Mouse (Mus musculus) frontal cortex, postnatal 36 days (tissue): ENCODE measurements around the gene Arvcf.

Source experiments
- DNase-seq, 2 experiments: peaks; one replicate each; pipeline ENCODE4 v3.0.0; 2022; ENCODE audit warnings: low spot score in 2 of 2

Gene Arvcf

GRCm38 (mm10) chr16:18428516-18429042 lies 80.6 kb downstream of the Arvcf start:
- DNase-seq, result no peak

DNA sequence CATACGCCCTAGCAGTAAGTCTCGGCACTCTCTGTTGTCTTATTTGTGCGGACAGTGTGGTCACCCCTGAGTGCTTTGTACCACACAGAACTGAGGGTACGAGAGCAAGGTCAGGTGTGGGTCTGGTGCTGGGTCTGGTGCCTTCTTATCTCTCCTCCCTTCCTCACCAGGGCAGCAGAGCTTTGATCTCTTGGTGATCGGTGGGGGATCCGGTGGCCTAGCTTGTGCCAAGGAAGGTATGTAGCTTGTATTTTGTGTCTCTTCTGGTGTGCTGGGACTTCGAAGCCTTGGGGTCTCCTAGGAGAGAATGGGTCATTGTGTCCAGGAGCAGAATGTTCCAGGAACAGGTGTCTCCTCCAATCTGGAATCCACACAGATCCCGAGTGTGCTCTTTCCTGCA lies 81.7 kb downstream of the Arvcf start:
- DNase-seq, result no peak

DNA sequence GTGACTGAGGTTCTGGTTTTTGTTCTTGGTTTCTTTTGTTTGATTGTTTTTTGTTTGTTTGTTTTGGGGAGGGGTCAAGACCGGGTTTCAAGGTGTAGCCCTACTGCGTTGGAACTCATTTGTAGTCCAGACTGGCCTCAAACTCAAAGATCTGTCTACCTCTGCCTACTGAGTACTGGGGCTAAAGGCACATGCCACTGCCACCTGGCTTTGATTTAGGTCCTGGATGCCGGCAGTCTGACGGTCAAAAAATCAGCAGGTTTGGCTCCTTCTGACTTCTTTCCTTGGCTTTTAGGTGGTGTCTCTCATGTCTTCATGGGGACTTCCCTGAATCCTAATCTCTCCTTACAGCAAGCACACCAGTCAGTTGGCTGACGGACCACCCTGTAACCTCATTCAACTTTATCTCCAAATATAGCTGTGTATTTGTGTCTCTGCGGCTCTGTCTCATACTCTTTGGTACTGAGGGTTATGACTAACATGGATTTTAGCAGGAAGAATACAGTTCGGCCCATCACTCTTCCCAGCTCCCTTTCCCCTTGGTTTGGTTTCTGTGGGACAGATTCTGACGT lies 82.7 kb downstream of the Arvcf start:
- DNase-seq, result no peak

DNA sequence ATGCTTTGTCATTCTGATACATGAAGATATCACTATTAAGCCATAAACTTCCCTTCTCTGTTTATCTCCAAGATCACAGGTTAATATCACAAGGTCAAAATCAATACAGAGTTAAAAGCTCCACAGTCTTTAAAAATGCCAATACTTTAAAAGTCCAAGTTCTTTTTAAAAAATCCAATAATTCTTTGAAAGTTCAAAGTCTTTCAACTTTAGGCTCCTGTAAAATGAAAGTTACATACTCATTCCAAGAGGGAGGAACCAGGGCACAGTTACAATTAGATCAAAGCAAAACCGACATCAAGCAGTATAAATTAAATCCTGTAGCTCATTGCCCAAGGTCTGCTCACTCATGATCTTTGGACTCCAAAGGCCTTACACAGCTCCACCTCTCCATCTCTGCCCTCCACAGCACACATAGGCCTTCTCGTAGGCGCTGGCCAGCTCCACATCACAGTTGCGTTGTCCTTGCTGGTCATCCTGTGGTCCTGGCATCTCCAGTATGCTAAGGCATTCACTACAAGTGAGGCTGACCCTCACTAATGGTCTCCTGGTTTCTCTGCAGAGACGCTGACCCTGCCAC lies 85.4 kb downstream of the Arvcf start:
- no peak for DNase-seq

DNA sequence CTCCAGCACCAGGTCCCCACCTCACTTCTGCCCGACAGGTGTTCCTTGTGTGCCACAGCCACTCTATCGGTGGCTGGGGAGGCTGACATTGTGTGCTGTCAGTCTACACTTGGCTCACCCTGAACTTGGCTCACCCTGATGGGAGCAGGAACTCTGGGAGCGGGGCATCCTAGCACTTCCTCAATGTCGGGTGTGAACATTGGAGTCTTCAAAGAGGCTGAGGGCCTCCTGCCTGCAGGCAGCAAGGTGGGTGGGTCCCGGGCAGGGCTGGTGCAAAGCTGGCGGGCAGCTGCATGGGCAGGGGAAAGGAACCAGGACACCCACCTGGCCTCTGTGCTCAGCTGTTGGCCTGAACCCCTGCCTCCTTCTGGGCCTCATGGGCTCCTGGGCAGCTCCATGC lies 88.1 kb downstream of the Arvcf start:
- DNase-seq, result no peak

- DNase-seq, result peak; percentile 99
Measured at GRCm38 (mm10) chr16:18443385-18443841, 95.4 kb downstream of the Arvcf start.

- DNase-seq, result no peak
Measured at GRCm38 (mm10) chr16:18447243-18447642, 99.3 kb downstream of the Arvcf start.

DNA sequence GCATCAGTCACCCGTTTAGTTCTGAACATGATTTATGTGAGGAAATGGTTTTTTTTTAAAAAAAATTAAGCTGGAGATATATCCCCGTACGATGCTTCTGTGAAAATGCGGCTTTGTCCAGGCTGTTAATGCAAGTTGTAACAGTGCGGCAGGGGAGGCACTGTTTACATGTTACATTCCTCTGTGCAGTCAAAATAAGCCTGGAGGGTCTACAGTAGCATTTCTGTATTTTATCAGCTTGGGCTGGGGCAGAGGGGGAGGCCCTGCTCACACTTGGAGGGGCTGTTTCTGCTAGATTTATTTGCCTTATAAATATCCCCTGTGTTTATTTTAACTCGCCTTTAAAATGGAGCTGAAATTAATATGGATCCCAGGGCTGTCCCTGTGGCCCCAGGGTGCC lies 100.1 kb downstream of the Arvcf start:
- no peak for DNase-seq

DNA sequence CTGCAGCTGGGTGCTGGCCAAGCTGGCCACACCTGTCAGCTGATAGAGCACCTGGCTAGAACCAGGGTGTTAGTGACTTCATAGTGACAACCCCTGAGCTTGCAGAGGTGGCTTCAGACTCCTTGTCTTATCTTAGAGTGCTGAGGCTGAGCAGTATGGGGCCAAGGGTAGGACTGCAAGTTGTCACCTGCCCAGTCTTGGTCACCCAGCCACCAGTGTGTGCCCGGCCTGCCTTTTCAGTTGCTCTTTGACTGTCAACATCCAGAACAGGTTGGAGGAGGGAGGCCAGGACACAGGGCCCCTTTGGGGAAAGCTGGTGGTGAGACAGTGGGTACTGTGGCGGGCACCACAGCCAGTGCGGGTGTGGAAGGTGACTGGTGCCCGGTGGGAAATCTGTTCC lies 101.0 kb downstream of the Arvcf start:
- DNase-seq, result no peak

- peak; percentile 76 to 79 for DNase-seq
Measured at GRCm38 (mm10) chr16:18451486-18452181, 103.7 kb downstream of the Arvcf start.

- peak; percentile 37 to 54 for DNase-seq
Measured at GRCm38 (mm10) chr16:18452361-18452862, 104.4 kb downstream of the Arvcf start.

- DNase-seq, result no peak
Measured at GRCm38 (mm10) chr16:18453846-18454245, 105.9 kb downstream of the Arvcf start.

GRCm38 (mm10) chr16:18455407-18455806 lies 107.4 kb downstream of the Arvcf start:
- no peak for DNase-seq
